Mouse (Mus musculus) limb, embryonic 12.5 days (tissue): ENCODE measurements around the gene Bad. TPM values are rescaled to one million over a fixed set of nuclear protein-coding genes. Genes with fewer than 3 reads are reported as not detected.
A peak's percentile ranks its signal among the peaks of the same experiment; 100 is the strongest.
"Not testable (repeated sequence)": the region's sequence is repeated elsewhere in the genome, so short reads cannot be mapped to it uniquely, and the experiment has no call there.

Source experiments
- ATAC-seq: fragments of 200-750 bp; cut with Nextera tagmentation; 2 replicates; pipeline ENCODE4 v1.8.0; 2017; ENCODE audit warnings: low read depth, moderate TSS enrichment; ENCODE audit not compliant: insufficient number of reproducible peaks, insufficient read depth, low FRiP score, low TSS enrichment
- H3K27ac ChIP-seq: fragments of 300-500 bp; sonication (generic); 2 replicates; pipeline ENCODE4 v1.5.1; 2016; ENCODE audit warnings: mild to moderate bottlenecking, moderate library complexity
- H3K27me3 ChIP-seq: fragments of 300-500 bp; sonication (generic); 2 replicates; pipeline ENCODE4 v1.6.1; 2016; ENCODE audit warnings: mild to moderate bottlenecking, moderate library complexity
- H3K36me3 ChIP-seq: fragments of 300-500 bp; sonication (generic); 2 replicates; pipeline ENCODE4 v1.6.1; 2016; ENCODE audit warnings: mild to moderate bottlenecking, moderate library complexity
- H3K4me1 ChIP-seq: fragments of 300-500 bp; sonication (generic); replicated peaks from 2 replicates; pipeline ENCODE4 v1.6.1; 2016
- H3K4me2 ChIP-seq: fragments of 300-500 bp; sonication (generic); 2 replicates; pipeline ENCODE4 v1.6.1; 2016; ENCODE audit warnings: mild to moderate bottlenecking, moderate library complexity
- H3K4me3 ChIP-seq: fragments of 300-500 bp; sonication (generic); replicated peaks from 2 replicates; pipeline ENCODE4 v1.5.1; 2016; ENCODE audit warnings: mild to moderate bottlenecking
- H3K9ac ChIP-seq: fragments of 300-500 bp; sonication (generic); replicated peaks from 2 replicates; pipeline ENCODE4 v1.6.1; 2016; ENCODE audit warnings: mild to moderate bottlenecking, moderate library complexity
- H3K9me3 ChIP-seq: fragments of 300-500 bp; sonication (generic); 2 replicates; pipeline ENCODE4 v1.6.1; 2016; ENCODE audit warnings: mild to moderate bottlenecking, moderate library complexity
- WGBS: fragments of 180-500 bp; shearing (Covaris S2); methylation state at CpG from one replicate; pipeline ENCODE4 v1.1.7; 2016; 5-methylcytosine and 5-hydroxymethylcytosine counted together
- polyA plus RNA-seq: library from polyadenylated mRNA; unstranded; fragments of >200 nt; fragmentation: Nextera tagmentation; extraction: Ambion mirVana; gene quantifications from 2 replicates; pipeline ENCODE4 v1.2.1, GENCODE M21; 2016

The Bad gene
- polyA plus RNA-seq, 1 experiment from 2014 or later: 68.2 TPM

DNA sequence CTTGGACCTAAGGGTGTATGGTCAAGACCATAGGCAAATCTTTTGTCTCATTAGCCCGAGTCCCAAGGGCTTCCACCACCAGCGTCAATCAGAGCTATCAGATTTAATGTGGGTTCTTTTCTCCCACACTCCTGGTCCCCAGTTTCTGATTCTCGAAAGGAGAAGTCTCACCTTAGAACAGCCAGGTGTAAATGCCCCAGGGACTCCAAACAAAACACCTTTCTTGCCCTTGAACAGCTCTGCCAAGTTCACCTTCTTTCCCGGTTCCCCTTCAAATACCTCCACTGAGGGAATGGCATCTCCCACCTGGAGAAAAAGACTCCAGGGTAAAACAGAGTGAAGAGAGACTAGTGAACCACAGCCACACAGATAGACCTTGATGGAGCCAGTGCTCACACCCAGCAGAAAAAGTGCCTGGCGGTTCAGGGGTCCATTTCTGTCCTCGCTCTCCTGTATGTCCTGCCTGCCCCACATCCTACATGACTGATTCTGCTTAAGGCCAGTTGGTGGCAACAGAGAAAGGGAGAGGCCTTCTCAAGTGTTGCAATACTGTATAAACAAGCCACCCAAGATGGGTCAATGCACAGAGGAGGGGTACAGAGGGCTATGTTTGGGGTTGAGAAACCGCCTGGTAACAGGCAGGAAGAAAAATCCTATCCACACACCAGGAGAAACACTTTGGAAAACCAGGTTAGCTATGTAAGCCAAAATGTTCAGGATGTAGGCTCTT is 33.7 kb upstream of the Bad start:
- Histone ChIP-seq H3K4me3 (peak overlapping the region; percentile 62), H3K9me3 (no peaks in the 10 kb centered on the region), H3K9ac (peak overlapping the region; percentile 70; the same call in 1 of the 2 replicates), H3K27ac (no peak overlapping the region), H3K4me2 (peak overlapping the region; percentile 68), H3K36me3 (peaks cover 54% of the 10 kb centered on the region), H3K27me3 (no peaks in the 10 kb centered on the region), H3K4me1 (peaks cover 20% of the 10 kb centered on the region)
- no peak for ATAC-seq
- WGBS: 84% methylated on average over 7 of the region's 7 CpGs

DNA sequence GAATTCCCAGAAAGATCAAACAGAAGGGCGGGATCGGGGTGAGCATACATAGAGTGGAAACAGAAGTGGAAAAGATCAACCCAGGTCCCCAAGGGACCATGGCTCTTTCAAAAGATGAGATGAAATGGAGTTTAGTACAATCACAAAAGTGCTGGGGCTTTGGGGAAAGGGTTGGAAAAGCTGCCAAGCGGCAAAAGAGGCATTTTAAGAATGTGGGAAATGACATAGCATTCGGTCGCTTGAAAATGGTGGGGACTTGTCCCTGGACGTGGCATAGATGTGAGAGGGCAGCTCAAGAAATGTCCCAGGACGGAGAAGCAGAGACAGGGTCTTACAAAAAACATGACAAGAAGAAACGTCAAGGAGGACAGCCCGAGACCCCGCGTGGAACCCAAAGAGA is 32.6 kb upstream of the Bad start:
- H3K4me1 ChIP-seq: peaks cover 20% of the 10 kb centered on the region
- peaks cover 62% of the 10 kb centered on the region for H3K36me3 ChIP-seq
- ATAC-seq: no peak
- H3K9ac ChIP-seq: peak overlapping the region; percentile 70
- no peaks in the 10 kb centered on the region for H3K9me3 ChIP-seq
- 11% methylated on average over 11 of the region's 11 CpGs for WGBS
- peak overlapping the region; percentile 98 for H3K27ac ChIP-seq
- H3K4me3 ChIP-seq: peak overlapping the region; percentile 62
- no peaks in the 10 kb centered on the region for H3K27me3 ChIP-seq
- H3K4me2 ChIP-seq: peak overlapping the region; percentile 68

DNA sequence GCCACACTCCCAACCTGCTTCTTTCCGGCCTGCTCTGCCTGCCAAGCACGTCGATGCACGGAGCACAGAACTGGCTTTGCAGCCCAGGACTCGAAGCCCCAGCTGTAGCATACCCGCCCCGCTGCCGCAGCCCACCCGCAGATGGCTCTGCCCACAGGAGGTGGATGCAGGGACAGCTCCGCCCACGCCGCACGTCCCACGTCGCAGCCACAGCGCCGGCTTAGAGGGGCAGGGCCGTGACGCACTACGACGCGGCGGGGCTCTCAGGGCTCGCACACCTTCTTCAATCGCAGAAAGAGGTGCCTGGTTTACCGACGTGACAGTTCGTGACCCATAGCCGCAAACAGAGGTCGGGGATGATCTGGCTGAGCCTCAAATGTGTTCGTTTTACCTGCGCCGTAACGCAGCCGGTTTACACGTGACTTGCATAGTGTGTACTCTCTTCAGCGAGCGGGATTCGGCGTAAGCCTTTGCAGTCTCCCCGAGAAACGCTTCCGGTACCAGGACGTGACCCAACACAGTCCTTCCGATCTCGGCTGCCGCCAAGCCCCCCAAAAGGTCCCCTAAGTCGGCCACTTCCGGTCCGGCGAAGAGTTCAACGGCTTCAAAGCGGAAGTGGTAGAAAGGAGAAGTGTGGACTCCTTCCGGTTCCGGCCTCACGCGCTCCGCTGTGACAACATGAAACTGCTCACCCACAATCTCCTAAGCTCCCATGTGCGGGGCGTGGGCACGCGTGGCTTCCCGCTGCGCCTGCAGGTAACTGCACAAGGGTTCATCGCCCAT is 32.0 kb upstream of the Bad start, which contains the start of the genes Trmt112 and Prdx5:
Trmt112 (plus strand) TSS at position 192 of the 783 bp plus-strand sequence.
Prdx5 (minus strand) TSS at position 600 of the 783 bp plus-strand sequence.
- H3K9ac ChIP-seq: peak within 1 kb of the TSS; percentile 70
- H3K27ac ChIP-seq: peak within 1 kb of the TSS; percentile 98
- no peaks in the 10 kb centered on the region for H3K27me3 ChIP-seq
- H3K4me2 ChIP-seq: peak within 1 kb of the TSS; percentile 68
- WGBS: under 1% methylated on average over 65 of the region's 65 CpGs
- H3K4me1 ChIP-seq: peaks cover 20% of the 10 kb centered on the region
- peak within 1 kb of the TSS; percentile 62 for H3K4me3 ChIP-seq
- peaks cover 57% of the 10 kb centered on the region for H3K36me3 ChIP-seq
- peak; percentile 91 for ATAC-seq
- no peaks in the 10 kb centered on the region for H3K9me3 ChIP-seq

GRCm38 (mm10) chr19:6910306-6910705 is 31.4 kb upstream of the Bad start:
- Histone ChIP-seq H3K9ac (peak overlapping the region; percentile 70), H3K4me2 (peak overlapping the region; percentile 68), H3K27ac (peak overlapping the region; percentile 98), H3K4me3 (peak overlapping the region; percentile 62), H3K36me3 (peaks cover 51% of the 10 kb centered on the region), H3K4me1 (peaks cover 20% of the 10 kb centered on the region)
- ATAC-seq: peak; percentile 15; the same call in 1 of the 2 replicates
- H3K27me3 ChIP-seq, H3K9me3 ChIP-seq: not testable (repeated sequence)
- WGBS: 1% methylated on average over 30 of the region's 30 CpGs

DNA sequence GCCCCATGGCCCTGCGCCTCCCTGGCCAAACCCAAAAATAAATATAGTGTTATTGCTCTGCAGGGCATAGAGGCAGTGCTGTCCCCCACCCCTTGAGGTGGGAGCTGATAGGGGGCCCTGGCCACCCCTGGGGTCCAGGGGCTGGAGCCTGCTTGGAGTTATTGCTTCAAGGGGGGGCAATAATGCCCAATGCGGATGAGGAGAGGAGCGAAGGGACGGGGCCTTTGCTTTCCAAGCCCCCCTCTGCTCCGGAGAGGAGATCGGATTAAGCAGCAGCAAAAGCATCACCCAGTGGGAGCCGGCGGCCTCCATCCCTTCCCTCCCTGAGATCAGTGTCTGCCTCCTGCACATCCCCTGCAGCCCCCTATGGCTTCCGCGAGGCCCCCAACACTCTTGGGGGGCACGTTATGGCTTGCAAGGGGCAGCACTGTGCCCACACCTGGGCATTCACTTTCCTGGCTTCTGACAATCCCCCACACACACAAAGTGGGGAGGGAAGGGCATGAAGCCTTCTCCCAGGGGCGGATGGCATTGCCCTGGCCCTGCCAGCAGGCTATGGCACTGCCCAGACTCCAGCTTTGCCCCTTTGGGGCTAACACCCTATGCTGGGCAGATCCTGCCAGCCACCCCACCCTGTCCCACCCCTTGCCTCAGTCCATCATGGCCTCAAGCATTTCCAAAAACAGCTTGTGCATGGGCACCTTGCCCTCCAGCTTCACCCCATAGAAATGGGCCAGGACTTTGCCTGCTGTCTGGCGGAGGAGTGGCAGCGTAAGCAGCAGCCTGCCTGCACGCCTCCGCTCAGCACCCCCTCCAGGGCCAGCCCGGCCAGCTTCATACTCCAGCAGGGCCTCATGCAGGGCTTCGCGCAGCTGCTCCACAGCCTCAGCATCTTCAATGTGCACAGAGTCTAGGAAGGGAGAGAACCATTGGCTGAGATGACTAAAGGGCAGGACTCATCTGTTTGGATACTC is 30.3 kb upstream of the Bad start:
- no peak for ATAC-seq
- H3K27ac ChIP-seq: no peak overlapping the region

DNA sequence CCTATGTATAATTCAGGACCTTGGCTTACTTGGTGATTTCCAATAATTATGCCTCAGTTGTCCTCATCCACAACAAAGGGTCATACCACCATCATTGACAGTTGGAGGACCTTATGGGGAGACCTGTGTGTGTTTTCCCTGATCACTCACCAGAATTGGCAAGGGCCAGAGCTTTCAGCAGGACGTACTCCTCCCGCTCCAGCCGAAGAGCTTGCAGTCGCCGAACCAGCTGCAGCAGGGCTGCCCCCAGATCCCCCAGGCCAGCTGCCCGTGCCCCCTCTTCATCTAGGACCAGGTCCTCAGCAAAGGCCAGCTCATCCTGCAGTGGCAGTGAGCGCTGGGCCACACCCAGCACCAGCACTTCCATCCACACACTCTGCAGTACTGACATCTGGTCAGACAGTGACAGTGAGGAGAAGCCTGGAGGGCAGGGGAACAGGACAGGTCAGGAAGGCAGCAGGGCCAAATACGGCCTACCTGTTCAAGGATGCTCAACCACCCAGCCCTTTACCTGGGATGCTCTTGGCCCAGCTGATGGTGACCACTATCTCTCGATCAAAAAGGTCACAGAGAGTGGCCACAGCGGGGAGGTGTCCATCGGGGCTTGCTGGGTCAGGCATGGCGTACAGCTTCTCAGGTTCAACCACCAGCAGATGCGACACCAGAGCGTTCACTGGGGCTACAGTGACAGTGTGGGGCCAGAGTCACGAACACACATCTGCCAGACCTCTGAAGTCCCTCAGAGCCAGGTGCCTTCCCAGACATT is 29.3 kb upstream of the Bad start:
- 93% methylated on average over 15 of the region's 15 CpGs for WGBS
- H3K27me3 ChIP-seq: no peaks in the 10 kb centered on the region
- peak overlapping the region; percentile 23 for H3K4me2 ChIP-seq
- H3K4me3 ChIP-seq: no peak overlapping the region
- H3K4me1 ChIP-seq: peaks cover 20% of the 10 kb centered on the region
- no peak overlapping the region for H3K9ac ChIP-seq
- ATAC-seq: no peak
- peaks cover 32% of the 10 kb centered on the region for H3K36me3 ChIP-seq
- no peak overlapping the region for H3K27ac ChIP-seq
- no peaks in the 10 kb centered on the region for H3K9me3 ChIP-seq

More for the DNA sequence above, 30.3 kb upstream of the Bad start:
- WGBS: 82% methylated on average over 19 of the region's 19 CpGs
- Histone ChIP-seq H3K27me3 (no peaks in the 10 kb centered on the region), H3K4me2 (peak overlapping the region; percentile 68), H3K9me3 (no peaks in the 10 kb centered on the region), H3K36me3 (peaks cover 41% of the 10 kb centered on the region), H3K4me1 (peaks cover 20% of the 10 kb centered on the region), H3K4me3 (peak overlapping the region; percentile 62), H3K9ac (no peak overlapping the region)

- ATAC-seq: no peak
- H3K4me3 ChIP-seq: no peak overlapping the region
Observed at GRCm38 (mm10) chr19:6913036-6913435, 28.6 kb upstream of the Bad start.

GRCm38 (mm10) chr19:6913991-6914390 is 27.7 kb upstream of the Bad start:
- Histone ChIP-seq H3K9me3 (no peaks in the 10 kb centered on the region), H3K27ac (no peak overlapping the region), H3K4me1 (peaks cover 8% of the 10 kb centered on the region), H3K4me3 (no peak overlapping the region), H3K27me3 (no peaks in the 10 kb centered on the region), H3K9ac (no peak overlapping the region), H3K36me3 (peaks cover 32% of the 10 kb centered on the region), H3K4me2 (no peak overlapping the region)
- ATAC-seq: no peak
- 82% methylated on average over 11 of the region's 11 CpGs for WGBS

More at GRCm38 (mm10) chr19:6913036-6913435, 28.6 kb upstream of the Bad start:
- Histone ChIP-seq H3K36me3 (peaks cover 32% of the 10 kb centered on the region), H3K27ac (no peak overlapping the region), H3K27me3 (no peaks in the 10 kb centered on the region), H3K4me2 (no peak overlapping the region; the same call in 1 of the 2 replicates), H3K9me3 (no peaks in the 10 kb centered on the region), H3K9ac (no peak overlapping the region), H3K4me1 (peaks cover 18% of the 10 kb centered on the region)
- WGBS: 89% methylated on average over 6 of the region's 6 CpGs

DNA sequence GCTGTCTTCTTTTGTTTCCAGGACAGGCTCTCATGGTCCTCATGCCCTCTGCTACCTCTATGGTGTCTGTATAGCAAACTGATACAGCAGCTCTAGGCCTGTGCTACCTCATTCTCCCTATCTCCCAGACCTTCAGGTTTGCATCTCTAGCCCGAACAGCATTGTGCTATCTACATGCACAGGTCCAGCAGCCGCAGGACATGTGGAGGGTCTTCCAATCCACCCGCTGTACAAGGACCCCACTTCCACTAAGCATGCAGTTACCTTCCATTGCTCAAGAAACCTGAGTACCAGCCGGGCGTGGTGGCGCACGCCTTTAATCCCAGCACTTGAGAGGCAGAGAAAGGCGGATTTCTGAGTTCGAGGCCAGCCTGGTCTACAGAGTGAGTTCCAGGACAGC is 27.1 kb upstream of the Bad start:
- Histone ChIP-seq H3K4me1 (peaks cover 8% of the 10 kb centered on the region), H3K4me2 (no peak overlapping the region), H3K9me3 (no peaks in the 10 kb centered on the region), H3K36me3 (peaks cover 32% of the 10 kb centered on the region), H3K27me3 (no peaks in the 10 kb centered on the region), H3K27ac (no peak overlapping the region), H3K9ac (no peak overlapping the region), H3K4me3 (no peak overlapping the region)
- 91% methylated on average over 9 of the region's 9 CpGs for WGBS
- no peak for ATAC-seq

- Histone ChIP-seq H3K9me3 (no peaks in the 10 kb centered on the region), H3K36me3 (peaks cover 32% of the 10 kb centered on the region), H3K9ac (no peak overlapping the region), H3K27me3 (no peaks in the 10 kb centered on the region), H3K4me1 (peaks cover 13% of the 10 kb centered on the region), H3K27ac (no peak overlapping the region), H3K4me3 (no peak overlapping the region), H3K4me2 (no peak overlapping the region)
- ATAC-seq: no peak
- WGBS: 93% methylated on average over 4 of the region's 4 CpGs
Observed at GRCm38 (mm10) chr19:6915276-6915675, 26.4 kb upstream of the Bad start.
